Mouse (Mus musculus): Measurements from ENCODE around the gene Samt4.
"Not testable (repeated sequence)": the region's sequence is repeated elsewhere in the genome, so short reads cannot be mapped to it uniquely, and the experiment has no call there.

Samt4 gene

GRCm38 (mm10) chrX:154481702-154482101 is at the start of gene Samt4:
Gene Samt4 (plus strand): TSS chrX:154482002.
- DNase-seq (ENCODE audit: low spot score in 2 of 2) = no peak

- DNase-seq (ENCODE audit: low spot score in 2 of 2) = not testable (repeated sequence)
Observed at GRCm38 (mm10) chrX:154443696-154444095, 38.1 kb upstream of the Samt4 start.

DNA sequence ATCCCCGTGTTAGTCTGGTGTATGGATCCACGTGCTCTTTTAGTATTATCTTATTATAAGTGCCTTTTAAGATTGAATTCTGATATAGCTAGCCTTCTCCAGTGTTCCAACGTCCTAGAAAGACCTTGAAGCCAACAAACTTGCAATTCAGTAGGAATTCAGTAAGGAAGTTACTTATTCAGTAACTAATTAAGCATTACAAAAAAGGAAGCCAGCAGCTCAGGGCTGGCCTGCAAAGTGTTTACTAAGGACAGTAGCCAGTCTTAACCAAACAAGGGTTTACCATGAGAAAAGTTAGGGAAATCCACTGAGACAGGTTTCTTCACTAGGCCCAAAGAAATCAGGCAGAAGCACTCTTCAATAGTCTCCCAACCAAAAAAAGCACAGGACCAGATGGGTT is 13.4 kb upstream of the Samt4 start:
- DNase-seq (ENCODE audit: low spot score in 2 of 2) = not testable (repeated sequence)

Measured in urinary bladder, postnatal 4 days (tissue).